9 mouse cellular contexts compared by ENCODE assay signal in genomic region chr10:122040372-122040771, GRCm38 (mm10). TPM values are rescaled to one million over a fixed set of nuclear protein-coding genes. Genes with fewer than 3 reads are reported as not detected.
DNase-seq lines count a peak whose midpoint lies in the region; ATAC-seq and TF ChIP-seq lines count a peak whose summit lies in the region.
"Had no signal": no experiment of that assay in that cellular context is flagged by ENCODE, and none has a peak within 500 bp of the region (broad histone marks: within the 10 kb centered on the region; RNA-seq: fewer than 3 reads in every experiment).

No protein-coding gene starts in this region.

- H3K9me3 ChIP-seq in midbrain, embryonic 11.5 days (ENCODE audit: control insufficient read depth, low read length), result no peaks in the 10 kb centered on the region; the same call in 1 of the 2 replicates
- no peaks in the 10 kb centered on the region; the same call in 1 of the 2 replicates for H3K9me3 ChIP-seq in midbrain, embryonic 13.5 days
- H3K9me3 ChIP-seq: neural tube, embryonic 13.5 days had no signal

- intact Hi-C loops in gastrocnemius, adult 2 months (cut with DNase I), result no loop called here

- no peak overlapping the region for H3K9ac ChIP-seq in midbrain, embryonic 11.5 days (ENCODE audit: low read length)
- no peak overlapping the region for H3K9ac ChIP-seq in midbrain, embryonic 13.5 days (replicated peaks)
- H3K9ac ChIP-seq: neural tube, embryonic 13.5 days had no signal

- H3K36me3 ChIP-seq in midbrain, embryonic 11.5 days (ENCODE audit: control insufficient read depth, insufficient read depth, low read length), result no peaks in the 10 kb centered on the region; the same call in 1 of the 2 replicates
- peaks cover 27% of the 10 kb centered on the region for H3K36me3 ChIP-seq in midbrain, embryonic 13.5 days

- no peak for TF ChIP-seq POLR2A in brain, embryonic 14.5 days (IDR thresholded peaks at IDR 0.05; ENCODE audit: borderline replicate concordance, extremely low read depth, insufficient read depth, insufficient read length, poor library complexity, severe bottlenecking)

- no peak for ATAC-seq in midbrain, embryonic 11.5 days (ENCODE audit: low FRiP score)
- no peak for ATAC-seq in midbrain, embryonic 13.5 days

- WGBS in midbrain, embryonic 11.5 days, result 39% methylated on average over 4 of the region's 4 CpGs
- 46% methylated on average over 4 of the region's 4 CpGs for WGBS in midbrain, embryonic 13.5 days

- no peaks in the 10 kb centered on the region for H3K27me3 ChIP-seq in midbrain, embryonic 11.5 days (ENCODE audit: control insufficient read depth, insufficient read depth, low read length)
- H3K27me3 ChIP-seq in midbrain, embryonic 13.5 days, result no peaks in the 10 kb centered on the region
- H3K27me3 ChIP-seq: neural tube, embryonic 13.5 days had no signal

- H3K4me2 ChIP-seq in midbrain, embryonic 11.5 days, result no peak overlapping the region
- no peak overlapping the region for H3K4me2 ChIP-seq in midbrain, embryonic 13.5 days (replicated peaks)
- H3K4me2 ChIP-seq: neural tube, embryonic 13.5 days had no signal

- no peak overlapping the region for H3K4me3 ChIP-seq in gastrocnemius, adult 2 months
- H3K4me3 ChIP-seq in midbrain, embryonic 11.5 days (ENCODE audit: low read depth, low read length), result no peak overlapping the region
- no peak overlapping the region for H3K4me3 ChIP-seq in midbrain, embryonic 13.5 days (replicated peaks)
- H3K4me3 ChIP-seq: neural tube, embryonic 13.5 days had no signal

- no peak for DNase-seq in gastrocnemius, adult 2 months
- no peak for DNase-seq in gastrocnemius, postnatal 4 days (ENCODE audit: low spot score in 2 of 2)
- peak; percentile 81 for DNase-seq in midbrain, embryonic 11.5 days (ENCODE audit: low spot score, missing footprints)
- DNase-seq in brain, embryonic 14.5 days (ENCODE audit: low read depth), result no peak
- peak; percentile 66 for DNase-seq in testis, postnatal 10 days (ENCODE audit: low spot score)
- no peak for DNase-seq in cerebellum, adult 18-20 months
- DNase-seq in ovary, postnatal 14 days (ENCODE audit: low spot score), result no peak

- peak; percentile 56 for TF ChIP-seq CTCF in gastrocnemius, adult 2 months (IDR thresholded peaks at IDR 0.05)
- TF ChIP-seq CTCF in brain, embryonic 14.5 days (IDR thresholded peaks at IDR 0.05; ENCODE audit: borderline replicate concordance, extremely low read depth, insufficient read depth, insufficient read length), result peak; percentile 56; the same call in 1 of the 2 replicates

- H3K4me1 ChIP-seq in midbrain, embryonic 11.5 days (ENCODE audit: control insufficient read depth, insufficient read depth, low read length), result peaks cover under 1% of the 10 kb centered on the region; the same call in 1 of the 2 replicates
- peaks cover 21% of the 10 kb centered on the region for H3K4me1 ChIP-seq in midbrain, embryonic 13.5 days (replicated peaks)

- H3K27ac ChIP-seq in gastrocnemius, adult 2 months, result no peak overlapping the region
- no peak overlapping the region for H3K27ac ChIP-seq in midbrain, embryonic 11.5 days (ENCODE audit: low read depth, low read length)
- no peak overlapping the region for H3K27ac ChIP-seq in midbrain, embryonic 13.5 days
- H3K27ac ChIP-seq: neural tube, embryonic 13.5 days had no signal

RNA-seq across cellular contexts. Expression of gene Srgap1, which starts 6.7 kb away (rescaled TPM):
- under 1 TPM; 0.38 to 0.89 TPM for total RNA-seq in gastrocnemius, adult 2 months (2021)
- 10 to 100 TPM; 13.3 to 14.1 TPM for total RNA-seq in gastrocnemius, postnatal 4 days (2021)
- polyA plus RNA-seq in midbrain, embryonic 11.5 days (2014; fragmentation: Nextera tagmentation; extraction: Ambion mirVana), result 11.2 and 11.6 TPM in 2 replicates
- 40.1 and 40.9 TPM in 2 replicates for polyA plus RNA-seq in midbrain, embryonic 13.5 days (2015; fragmentation: Nextera tagmentation; extraction: Ambion mirVana)
- polyA plus RNA-seq in brain, embryonic 14.5 days (2012; rRNA removed), result 40.7 and 67.1 TPM in 2 replicates

RNA-seq across cellular contexts. Expression of gene Rxylt1, which starts 56.8 kb away (rescaled TPM):
- 10 to 100 TPM; 42.1 to 45.2 TPM for total RNA-seq in gastrocnemius, adult 2 months (2021)
- total RNA-seq in gastrocnemius, postnatal 4 days (2021), result 10 to 100 TPM; 43.1 to 49.7 TPM
- polyA plus RNA-seq in midbrain, embryonic 11.5 days (2014; fragmentation: Nextera tagmentation; extraction: Ambion mirVana), result 35.2 and 42.0 TPM in 2 replicates
- 30.7 and 32.1 TPM in 2 replicates for polyA plus RNA-seq in midbrain, embryonic 13.5 days (2015; fragmentation: Nextera tagmentation; extraction: Ambion mirVana)
- polyA plus RNA-seq in brain, embryonic 14.5 days (2012; rRNA removed), result 9.3 and 15.3 TPM in 2 replicates

Comparison
In these comparisons a context has a peak if more than half of its experiments do, and no peak if none do; other contexts are left out.
1. DNase-seq: peak in midbrain, embryonic 11.5 days (single experiment) and testis, postnatal 10 days (single experiment); none in gastrocnemius, adult 2 months (single experiment), gastrocnemius, postnatal 4 days (0 of 2), brain, embryonic 14.5 days (single experiment), cerebellum, adult 18-20 months (0 of 2) and ovary, postnatal 14 days (single experiment).